Mouse (Mus musculus): Measurements from ENCODE around the gene S100a7a. TPM values are rescaled to one million over a fixed set of nuclear protein-coding genes. Genes with fewer than 3 reads are reported as not detected.
A peak's percentile ranks its signal among the peaks of the same experiment; 100 is the strongest.

The S100a7a gene
- polyA plus RNA-seq, 1 experiment from 2014 or later: not detected

DNA sequence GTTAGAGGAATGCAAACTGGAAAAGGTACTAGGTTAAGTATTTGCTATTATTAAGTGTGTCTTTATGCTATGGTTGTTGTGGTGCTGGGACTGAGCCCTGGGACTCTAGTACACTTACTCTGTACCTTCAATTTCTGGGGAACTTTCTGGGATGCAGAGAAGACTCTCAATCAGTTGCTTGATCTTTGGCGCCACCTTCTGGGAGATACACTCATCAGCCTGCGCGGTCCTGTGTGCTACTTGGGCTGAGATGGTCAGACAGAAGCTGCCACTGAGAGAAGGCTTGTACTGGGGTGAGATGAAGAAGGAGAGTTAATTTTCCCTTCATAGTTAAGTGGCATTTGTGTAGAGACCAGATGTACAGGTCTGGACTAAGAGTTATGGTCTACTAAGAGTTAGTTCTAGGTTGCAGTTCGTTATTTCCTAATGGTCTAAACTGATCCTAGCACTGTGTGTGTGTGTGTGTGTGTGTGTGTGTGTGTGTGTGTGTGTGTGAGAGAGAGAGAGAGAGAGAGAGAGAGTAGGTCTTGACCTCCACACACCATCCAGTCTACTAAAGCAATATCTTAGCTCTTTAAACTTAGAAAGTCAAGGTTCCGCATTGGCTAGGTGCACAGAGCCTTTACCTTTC, 824 bp upstream of the S100a7a start:
- H3K27ac ChIP-seq (replicated peaks): no peak overlapping the region
- no peak for ATAC-seq (ENCODE audit: insufficient read depth)
- no peaks in the 10 kb centered on the region for H3K4me1 ChIP-seq (replicated peaks)
- no peaks in the 10 kb centered on the region for H3K27me3 ChIP-seq
- 27% methylated on average over 5 of the region's 5 CpGs for WGBS (ENCODE audit: insufficient replicate concordance)
- no peak overlapping the region for H3K4me2 ChIP-seq
- H3K9ac ChIP-seq: no peak overlapping the region
- H3K9me3 ChIP-seq (replicated peaks): no peaks in the 10 kb centered on the region
- no peak overlapping the region for H3K4me3 ChIP-seq (replicated peaks)
- no peaks in the 10 kb centered on the region for H3K36me3 ChIP-seq (replicated peaks)

DNA sequence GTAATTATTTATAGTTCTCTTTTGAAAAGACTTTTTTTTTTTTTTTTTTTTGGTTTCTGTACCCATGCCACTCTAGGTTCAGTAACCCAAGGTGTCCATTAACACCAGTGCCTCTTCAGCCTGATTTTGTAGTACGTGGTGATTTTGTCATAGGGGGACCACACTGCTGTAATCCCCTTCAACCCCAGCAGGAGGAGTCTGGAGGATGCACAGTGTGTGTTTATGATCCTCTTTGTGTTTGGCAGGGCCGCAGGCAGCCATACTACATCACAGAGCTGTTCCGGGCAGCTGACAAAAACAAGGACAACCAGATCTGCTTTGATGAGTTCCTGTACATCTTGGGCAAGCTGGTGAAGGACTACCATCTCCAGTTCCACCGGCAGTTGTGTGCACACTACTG, 3.6 kb downstream of the S100a7a start:
- WGBS (ENCODE audit: insufficient replicate concordance): 50% methylated on average over 4 of the region's 4 CpGs
- Histone ChIP-seq H3K4me3 (replicated peaks) (no peak overlapping the region), H3K9me3 (replicated peaks) (no peaks in the 10 kb centered on the region), H3K4me2 (no peak overlapping the region), H3K4me1 (replicated peaks) (no peaks in the 10 kb centered on the region), H3K27me3 (no peaks in the 10 kb centered on the region), H3K27ac (replicated peaks) (no peak overlapping the region), H3K36me3 (replicated peaks) (no peaks in the 10 kb centered on the region), H3K9ac (no peak overlapping the region)
- no peak for ATAC-seq (ENCODE audit: insufficient read depth)

DNA sequence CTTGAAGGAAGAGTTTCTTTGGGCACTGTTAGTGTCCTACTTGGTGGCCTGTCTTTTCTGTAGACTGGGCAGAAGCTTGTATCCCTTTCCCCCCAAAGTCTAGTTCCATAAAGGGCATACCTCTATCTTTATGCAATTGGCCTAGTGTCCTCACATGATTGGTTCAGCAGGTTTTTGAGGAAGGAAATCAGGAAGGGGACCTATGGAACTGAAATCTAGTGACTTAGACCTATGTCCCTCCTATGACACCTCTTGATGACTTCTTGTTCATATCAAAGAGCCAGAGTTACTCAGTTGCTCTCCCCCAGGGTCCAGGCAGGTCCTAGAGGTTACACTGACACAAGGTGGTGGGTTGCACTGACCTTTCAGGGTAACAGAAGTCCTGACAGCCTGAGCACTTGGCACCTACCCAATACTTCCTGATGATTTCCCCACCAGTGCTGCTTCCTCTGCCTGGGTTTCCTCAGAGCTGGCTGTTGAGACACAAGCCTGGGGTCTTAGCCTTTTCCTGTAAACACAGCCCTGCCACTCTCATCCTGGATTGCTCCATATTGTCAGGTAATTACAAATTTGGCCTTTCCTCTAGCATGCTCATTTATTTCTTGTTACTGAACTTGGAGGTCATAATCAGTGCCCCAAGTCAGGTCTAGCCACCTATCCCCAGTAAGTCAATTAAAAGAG, 5.7 kb downstream of the S100a7a start:
- no peaks in the 10 kb centered on the region for H3K4me1 ChIP-seq (replicated peaks)
- no peak overlapping the region for H3K4me2 ChIP-seq
- no peak overlapping the region for H3K27ac ChIP-seq (replicated peaks)
- no peaks in the 10 kb centered on the region for H3K9me3 ChIP-seq (replicated peaks)
- no peaks in the 10 kb centered on the region for H3K27me3 ChIP-seq
- no peak overlapping the region for H3K9ac ChIP-seq
- H3K36me3 ChIP-seq (replicated peaks): no peaks in the 10 kb centered on the region
- no peak overlapping the region for H3K4me3 ChIP-seq (replicated peaks)
- ATAC-seq (ENCODE audit: insufficient read depth): no peak

DNA sequence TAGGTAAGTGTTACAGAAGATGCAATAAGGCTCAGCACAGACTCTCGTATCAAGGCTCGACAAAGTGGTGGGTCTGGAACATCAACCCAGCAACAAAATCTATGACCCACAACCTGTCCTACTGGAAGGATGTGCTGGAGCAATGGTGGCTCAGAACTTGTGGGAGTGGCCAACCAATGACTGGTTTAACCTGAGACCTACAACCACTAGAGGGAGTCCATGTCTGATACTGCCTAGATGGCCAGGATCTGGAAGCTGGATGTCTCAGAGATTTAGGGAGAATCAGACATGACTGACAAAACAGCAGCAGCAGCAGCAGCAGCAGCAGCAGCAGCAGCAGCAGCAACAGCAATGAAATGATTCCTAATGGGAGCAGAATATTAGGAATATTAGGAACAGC, 10.4 kb downstream of the S100a7a start:
- no peak for ATAC-seq (ENCODE audit: insufficient read depth)
- no peak overlapping the region for H3K27ac ChIP-seq (replicated peaks)
- WGBS (ENCODE audit: insufficient replicate concordance): 47% methylated on average over 2 of the region's 2 CpGs
- H3K4me1 ChIP-seq (replicated peaks): no peaks in the 10 kb centered on the region
- H3K4me3 ChIP-seq (replicated peaks): no peak overlapping the region
- H3K36me3 ChIP-seq (replicated peaks): no peaks in the 10 kb centered on the region
- H3K27me3 ChIP-seq: no peaks in the 10 kb centered on the region
- no peak overlapping the region for H3K9ac ChIP-seq
- no peaks in the 10 kb centered on the region for H3K9me3 ChIP-seq (replicated peaks)
- H3K4me2 ChIP-seq: no peak overlapping the region

DNA sequence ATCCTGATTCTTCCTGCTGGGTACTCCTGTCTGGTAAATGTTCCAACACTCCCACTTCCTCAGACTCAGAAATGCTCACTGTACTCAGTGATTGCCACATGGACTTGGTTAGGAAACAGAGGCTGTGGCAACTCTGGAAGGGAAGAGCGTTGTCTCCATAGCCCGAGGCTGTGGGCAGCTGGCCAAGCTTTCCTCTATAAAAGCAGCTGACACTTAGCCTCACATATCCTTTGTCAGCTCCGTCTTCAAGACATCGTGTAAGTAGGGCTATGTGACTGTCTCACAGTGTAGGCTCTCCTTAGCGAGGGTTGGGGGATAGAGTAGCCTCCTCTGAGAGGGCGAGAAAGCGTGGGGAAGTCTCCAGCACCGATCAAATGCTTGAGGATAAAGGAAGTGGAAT, 15.0 kb downstream of the S100a7a start, which contains the start of gene S100a8:
S100a8 (plus strand) TSS at position 133 of the 400 bp plus-strand sequence.
- Histone ChIP-seq H3K4me3 (replicated peaks) (peak within 1 kb of the TSS; percentile 20), H3K9me3 (replicated peaks) (no peaks in the 10 kb centered on the region), H3K4me2 (no peak within 1 kb of the TSS), H3K27ac (replicated peaks) (no peak within 1 kb of the TSS), H3K9ac (no peak within 1 kb of the TSS), H3K27me3 (no peaks in the 10 kb centered on the region), H3K4me1 (replicated peaks) (no peaks in the 10 kb centered on the region), H3K36me3 (replicated peaks) (no peaks in the 10 kb centered on the region)
- ATAC-seq (ENCODE audit: insufficient read depth): peak; percentile 37; the same call in 1 of the 2 replicates
- WGBS (ENCODE audit: insufficient replicate concordance): 41% methylated on average over 8 of the region's 8 CpGs

DNA sequence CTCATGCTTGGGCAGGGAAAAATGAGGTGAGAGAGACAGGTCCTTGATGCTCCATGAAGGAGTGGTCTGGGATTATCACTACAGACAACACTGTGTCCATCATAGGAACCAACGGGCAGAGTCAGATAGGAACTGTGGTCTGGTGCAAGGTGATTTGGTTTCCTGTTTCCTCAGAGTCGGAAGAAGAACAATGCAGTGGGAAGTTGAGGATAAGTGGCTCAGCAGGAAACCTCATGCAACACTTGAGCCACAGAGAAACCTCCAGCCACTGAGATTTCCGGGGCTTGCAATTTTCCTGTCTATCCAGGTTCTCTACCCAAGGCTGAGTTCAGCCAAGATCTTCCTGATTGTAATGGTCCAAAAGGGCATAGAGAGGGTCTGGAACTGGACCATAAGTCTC, 24.8 kb downstream of the S100a7a start:
- H3K9me3 ChIP-seq (replicated peaks): no peaks in the 10 kb centered on the region
- no peaks in the 10 kb centered on the region for H3K4me1 ChIP-seq (replicated peaks)
- H3K4me3 ChIP-seq (replicated peaks): no peak overlapping the region
- H3K9ac ChIP-seq: no peak overlapping the region
- H3K4me2 ChIP-seq: no peak overlapping the region
- 16% methylated on average over 3 of the region's 3 CpGs for WGBS (ENCODE audit: insufficient replicate concordance)
- no peak overlapping the region for H3K27ac ChIP-seq (replicated peaks)
- no peaks in the 10 kb centered on the region for H3K27me3 ChIP-seq
- no peak for ATAC-seq (ENCODE audit: insufficient read depth)
- H3K36me3 ChIP-seq (replicated peaks): no peaks in the 10 kb centered on the region

DNA sequence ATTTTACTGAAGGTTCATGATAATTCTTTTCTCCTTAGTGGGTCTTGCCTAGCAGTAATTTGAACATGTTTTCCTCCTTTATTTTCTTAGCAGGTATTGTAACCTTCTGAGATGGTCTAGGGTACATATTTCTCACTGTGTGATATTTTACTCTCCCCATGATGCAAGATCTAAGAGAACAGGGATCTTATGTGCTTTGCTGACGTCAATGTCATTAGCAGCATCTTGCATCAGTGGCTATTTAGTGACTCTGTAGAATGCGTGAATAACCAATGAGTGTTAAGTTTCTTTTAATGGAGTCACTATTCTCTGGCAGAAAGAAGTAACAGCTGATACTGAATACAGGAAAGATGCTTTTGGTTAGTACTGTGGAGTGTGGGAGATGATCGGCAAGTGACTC, 30.1 kb downstream of the S100a7a start:
- Histone ChIP-seq H3K9ac (no peak overlapping the region), H3K4me1 (replicated peaks) (no peaks in the 10 kb centered on the region), H3K4me3 (replicated peaks) (no peak overlapping the region), H3K27ac (replicated peaks) (no peak overlapping the region), H3K36me3 (replicated peaks) (no peaks in the 10 kb centered on the region), H3K27me3 (no peaks in the 10 kb centered on the region), H3K9me3 (replicated peaks) (no peaks in the 10 kb centered on the region), H3K4me2 (no peak overlapping the region)
- 69% methylated on average over 3 of the region's 3 CpGs for WGBS (ENCODE audit: insufficient replicate concordance)
- ATAC-seq (ENCODE audit: insufficient read depth): no peak

DNA sequence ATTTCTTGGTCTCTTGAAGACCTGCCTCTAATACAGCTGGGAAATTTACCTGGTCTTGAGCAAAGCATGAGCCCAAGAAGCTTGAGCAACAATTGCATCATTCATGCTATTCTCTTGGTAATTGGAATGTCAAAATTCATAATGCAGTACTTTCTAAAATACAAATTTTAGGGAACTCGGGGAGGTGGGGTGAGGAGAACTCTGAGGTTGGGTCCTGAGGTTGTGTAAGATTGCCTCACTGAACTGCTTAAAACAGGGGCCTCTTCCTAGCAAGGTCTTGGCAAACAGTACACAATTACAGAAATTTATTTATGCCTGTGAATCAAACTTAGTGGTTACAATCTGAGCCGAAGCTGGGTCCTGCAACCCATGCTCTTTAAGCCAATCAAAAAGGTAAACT, 33.0 kb downstream of the S100a7a start:
- WGBS (ENCODE audit: insufficient replicate concordance): 43% methylated on average over 2 of the region's 2 CpGs
- Histone ChIP-seq H3K4me2 (no peak overlapping the region), H3K36me3 (replicated peaks) (no peaks in the 10 kb centered on the region)

DNA sequence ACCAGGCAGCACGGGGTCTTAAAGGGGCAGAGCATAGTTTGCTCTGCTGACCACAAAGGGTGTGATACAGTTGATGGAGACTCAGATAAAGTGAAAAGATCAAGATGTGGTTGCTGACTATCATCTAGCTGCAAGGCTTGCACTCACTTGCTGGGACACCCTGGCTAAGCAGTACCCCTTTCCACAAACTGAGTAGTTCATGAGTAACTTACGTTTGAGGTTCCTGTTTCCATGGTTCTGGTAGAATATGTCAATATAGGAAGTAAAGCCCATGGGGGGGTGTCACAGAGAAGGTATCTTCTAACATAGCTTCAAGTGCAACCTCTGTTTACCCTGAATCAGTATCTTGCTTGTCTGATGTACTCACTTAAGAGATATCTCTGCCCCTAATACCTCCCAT, 39.7 kb downstream of the S100a7a start:
- Histone ChIP-seq H3K27ac (replicated peaks) (peak overlapping the region; percentile 48; the same call in 1 of the 2 replicates), H3K27me3 (no peaks in the 10 kb centered on the region), H3K36me3 (replicated peaks) (no peaks in the 10 kb centered on the region), H3K9me3 (replicated peaks) (no peaks in the 10 kb centered on the region), H3K4me3 (replicated peaks) (0 out of 2 replicates have a peak overlapping the region, but pooled peaks have one; percentile 12), H3K4me2 (no peak overlapping the region), H3K4me1 (replicated peaks) (no peaks in the 10 kb centered on the region), H3K9ac (no peak overlapping the region)
- 33% methylated on average over 2 of the region's 2 CpGs for WGBS (ENCODE audit: insufficient replicate concordance)
- ATAC-seq (ENCODE audit: insufficient read depth): no peak

More for the DNA sequence above, 33.0 kb downstream of the S100a7a start:
- Histone ChIP-seq H3K4me1 (replicated peaks) (no peaks in the 10 kb centered on the region), H3K4me3 (replicated peaks) (no peak overlapping the region), H3K9ac (no peak overlapping the region), H3K9me3 (replicated peaks) (no peaks in the 10 kb centered on the region), H3K27ac (replicated peaks) (no peak overlapping the region), H3K27me3 (no peaks in the 10 kb centered on the region)
- ATAC-seq (ENCODE audit: insufficient read depth): no peak

DNA sequence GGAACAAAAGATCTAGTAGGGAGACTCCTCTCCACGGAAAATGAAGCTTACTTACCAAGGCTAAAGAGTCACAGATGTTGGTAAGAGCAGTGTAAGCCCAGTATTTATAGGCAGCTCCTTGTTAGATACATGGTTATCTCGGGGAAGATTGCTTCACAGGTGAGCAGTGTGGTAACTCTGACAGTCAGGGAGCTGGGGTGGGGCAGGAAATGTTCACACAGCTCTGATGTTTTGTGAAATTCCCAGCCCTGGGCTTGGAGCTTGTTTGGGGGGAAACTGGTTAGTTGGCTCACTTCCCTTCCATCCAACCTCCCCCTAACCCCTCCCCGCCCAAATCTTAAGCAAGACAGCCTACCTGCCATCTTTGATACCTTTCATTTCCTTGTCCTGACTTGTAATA, 41.8 kb downstream of the S100a7a start, which contains the start of gene S100a9:
S100a9 (minus strand) TSS at position 109 of the 400 bp plus-strand sequence.
- H3K9ac ChIP-seq: no peak within 1 kb of the TSS
- peak within 1 kb of the TSS; percentile 20; the same call in 1 of the 2 replicates for H3K4me3 ChIP-seq (replicated peaks)
- WGBS (ENCODE audit: insufficient replicate concordance): 38% methylated on average over 3 of the region's 3 CpGs
- peak within 1 kb of the TSS; percentile 45 for H3K27ac ChIP-seq (replicated peaks)
- H3K27me3 ChIP-seq: no peaks in the 10 kb centered on the region
- H3K36me3 ChIP-seq (replicated peaks): no peaks in the 10 kb centered on the region
- ATAC-seq (ENCODE audit: insufficient read depth): peak; percentile 12; the same call in 1 of the 2 replicates
- H3K4me2 ChIP-seq: no peak within 1 kb of the TSS
- no peaks in the 10 kb centered on the region for H3K9me3 ChIP-seq (replicated peaks)
- H3K4me1 ChIP-seq (replicated peaks): no peaks in the 10 kb centered on the region

DNA sequence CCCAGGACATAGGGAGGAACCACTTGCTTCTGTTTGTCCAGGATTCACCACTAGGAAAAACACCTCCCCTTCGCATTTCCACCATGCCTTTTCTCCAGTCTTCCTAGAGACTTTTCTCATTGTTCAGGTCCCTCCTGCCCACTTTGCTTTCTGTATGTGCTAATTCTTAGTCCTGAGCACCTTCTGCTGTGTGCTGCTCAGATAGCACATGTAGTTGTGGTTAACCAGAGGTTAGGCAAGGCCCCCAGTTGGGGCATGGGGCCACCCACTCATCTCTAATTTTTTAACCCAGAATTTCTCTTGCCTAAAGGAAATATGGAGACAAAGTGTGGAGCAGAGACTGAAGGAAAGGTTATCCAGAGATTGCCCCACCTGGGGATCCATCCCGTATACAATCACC, 48.4 kb downstream of the S100a7a start:
- no peak overlapping the region for H3K4me3 ChIP-seq (replicated peaks)
- H3K4me2 ChIP-seq: no peak overlapping the region
- H3K4me1 ChIP-seq (replicated peaks): no peaks in the 10 kb centered on the region
- H3K9me3 ChIP-seq (replicated peaks): no peaks in the 10 kb centered on the region
- no peak overlapping the region for H3K27ac ChIP-seq (replicated peaks)
- H3K27me3 ChIP-seq: no peaks in the 10 kb centered on the region
- ATAC-seq (ENCODE audit: insufficient read depth): no peak
- no peaks in the 10 kb centered on the region for H3K36me3 ChIP-seq (replicated peaks)
- no peak overlapping the region for H3K9ac ChIP-seq
- WGBS (ENCODE audit: insufficient replicate concordance): 55% methylated on average over 2 of the region's 2 CpGs

Data from liver, embryonic 15.5 days (tissue).